Mouse (Mus musculus) embryonic facial prominence, embryonic 14.5 days (tissue): ENCODE measurements around the gene Atl1. TPM values are rescaled to one million over a fixed set of nuclear protein-coding genes. Genes with fewer than 3 reads are reported as not detected.
A peak's percentile ranks its signal among the peaks of the same experiment; 100 is the strongest.

Source experiments
- ATAC-seq: fragments of 200-750 bp; cut with Nextera tagmentation; 2 replicates; pipeline ENCODE4 v1.8.0; 2017; ENCODE audit warnings: low read depth, moderate number of reproducible peaks, moderate TSS enrichment
- DNase-seq: peaks from one replicate; pipeline ENCODE4 v3.0.0-alpha.2; 2015; ENCODE audit warnings: low spot score
- H3K27ac ChIP-seq: fragments of 300-500 bp; sonication (generic); replicated peaks from 2 replicates; pipeline ENCODE4 v1.5.1; 2014; ENCODE audit warnings: low read depth, mild to moderate bottlenecking, low read length, moderate library complexity
- H3K27me3 ChIP-seq: fragments of 300-500 bp; sonication (generic); replicated peaks from 2 replicates; pipeline ENCODE4 v1.6.1; 2014; ENCODE audit warnings: low read length; ENCODE audit not compliant: control insufficient read depth, insufficient read depth
- H3K36me3 ChIP-seq: fragments of 300-500 bp; sonication (generic); 2 replicates; pipeline ENCODE4 v1.6.1; 2014; ENCODE audit warnings: low read length, mixed read lengths; ENCODE audit not compliant: control insufficient read depth, insufficient read depth
- H3K4me1 ChIP-seq: fragments of 300-500 bp; sonication (generic); 2 replicates; pipeline ENCODE4 v1.6.1; 2014; ENCODE audit warnings: antibody characterized with exemption, low read length; ENCODE audit not compliant: control insufficient read depth, insufficient read depth
- H3K4me2 ChIP-seq: fragments of 300-500 bp; sonication (generic); 2 replicates; pipeline ENCODE4 v1.6.1; 2014; ENCODE audit warnings: low read depth, mild to moderate bottlenecking, low read length, moderate library complexity, mixed read lengths
- H3K4me3 ChIP-seq: fragments of 300-500 bp; sonication (generic); 2 replicates; pipeline ENCODE4 v1.5.1; 2014; ENCODE audit warnings: low read depth, mild to moderate bottlenecking, low read length
- H3K9ac ChIP-seq: fragments of 300-500 bp; sonication (generic); 2 replicates; pipeline ENCODE4 v1.6.1; 2014; ENCODE audit warnings: low read depth, mild to moderate bottlenecking, low read length, moderate library complexity, mixed read lengths
- H3K9me3 ChIP-seq: fragments of 300-500 bp; sonication (generic); 2 replicates; pipeline ENCODE4 v1.6.1; 2016; ENCODE audit warnings: low read length; ENCODE audit not compliant: control insufficient read depth
- WGBS: fragments of 180-500 bp; shearing (Covaris S2); extraction: QIAGEN DNeasy Blood & Tissue Kit; methylation state at CpG from one replicate; pipeline ENCODE4 v1.1.7; 2014; 5-methylcytosine and 5-hydroxymethylcytosine counted together
- polyA plus RNA-seq: library from polyadenylated mRNA; unstranded; fragments of >200 nt; fragmentation: Nextera tagmentation; extraction: Ambion mirVana; gene quantifications from 2 replicates; pipeline ENCODE4 v1.2.1, GENCODE M21; 2014

Gene Atl1
- 8.5 and 13.8 TPM in 2 replicates for polyA plus RNA-seq

GRCm38 (mm10) chr12:69892371-69893251 is at the start of gene Atl1, which contains the start of gene Map4k5:
Gene Atl1 (plus strand): TSS chr12:69892614.
Gene Map4k5 (minus strand): TSS chr12:69893200.
- peak within 1 kb of the TSS; percentile 94 for H3K27ac ChIP-seq
- H3K4me1 ChIP-seq: peaks cover 23% of the 10 kb centered on the region
- H3K9me3 ChIP-seq: no peaks in the 10 kb centered on the region
- no peaks in the 10 kb centered on the region for H3K27me3 ChIP-seq
- peak within 1 kb of the TSS; percentile 63 for H3K4me2 ChIP-seq
- peak within 1 kb of the TSS; percentile 93 for H3K4me3 ChIP-seq
- DNase-seq (peak; percentile 94), ATAC-seq (peak; percentile 95)
- under 1% methylated on average over 47 of the region's 118 CpGs for WGBS
- H3K9ac ChIP-seq: peak within 1 kb of the TSS; percentile 99
- H3K36me3 ChIP-seq: no peaks in the 10 kb centered on the region

- Histone ChIP-seq H3K36me3 (peaks cover 68% of the 10 kb centered on the region), H3K9ac (no peak overlapping the region), H3K27me3 (no peaks in the 10 kb centered on the region), H3K4me2 (no peak overlapping the region), H3K27ac (no peak overlapping the region), H3K4me3 (no peak overlapping the region), H3K4me1 (no peaks in the 10 kb centered on the region; the same call in 1 of the 2 replicates), H3K9me3 (no peaks in the 10 kb centered on the region)
- ATAC-seq (peak; percentile 76; the same call in 1 of the 2 replicates), DNase-seq (peak; percentile 83)
- 68% methylated on average over 19 of the region's 19 CpGs for WGBS
Observed at GRCm38 (mm10) chr12:69843531-69844445, 48.6 kb upstream of the Atl1 start.

GRCm38 (mm10) chr12:69845722-69846121 is 46.7 kb upstream of the Atl1 start:
- ATAC-seq: no peak
- peaks cover 62% of the 10 kb centered on the region for H3K36me3 ChIP-seq

GRCm38 (mm10) chr12:69846499-69846898 is 45.9 kb upstream of the Atl1 start:
- 95% methylated on average over 9 of the region's 9 CpGs for WGBS
- H3K36me3 ChIP-seq: peaks cover 65% of the 10 kb centered on the region
- H3K4me3 ChIP-seq: no peak overlapping the region
- H3K4me1 ChIP-seq: no peaks in the 10 kb centered on the region; the same call in 1 of the 2 replicates
- DNase-seq: no peak
- no peak overlapping the region for H3K9ac ChIP-seq
- ATAC-seq: no peak
- no peaks in the 10 kb centered on the region for H3K27me3 ChIP-seq
- no peak overlapping the region for H3K27ac ChIP-seq
- no peaks in the 10 kb centered on the region for H3K9me3 ChIP-seq
- H3K4me2 ChIP-seq: no peak overlapping the region

More at GRCm38 (mm10) chr12:69845722-69846121, 46.7 kb upstream of the Atl1 start:
- H3K4me1 ChIP-seq: no peaks in the 10 kb centered on the region; the same call in 1 of the 2 replicates
- 87% methylated on average over 9 of the region's 9 CpGs for WGBS
- DNase-seq: no peak
- H3K27ac ChIP-seq: no peak overlapping the region
- no peak overlapping the region for H3K4me2 ChIP-seq
- H3K4me3 ChIP-seq: no peak overlapping the region
- no peak overlapping the region for H3K9ac ChIP-seq
- H3K27me3 ChIP-seq: no peaks in the 10 kb centered on the region
- no peaks in the 10 kb centered on the region for H3K9me3 ChIP-seq

- 86% methylated on average over 12 of the region's 12 CpGs for WGBS
- H3K36me3 ChIP-seq: peaks cover 69% of the 10 kb centered on the region
Observed at GRCm38 (mm10) chr12:69848083-69848878, 44.1 kb upstream of the Atl1 start.

GRCm38 (mm10) chr12:69852288-69852687 is 40.1 kb upstream of the Atl1 start:
- Histone ChIP-seq H3K27me3 (no peaks in the 10 kb centered on the region), H3K4me3 (no peak overlapping the region), H3K9ac (no peak overlapping the region), H3K9me3 (no peaks in the 10 kb centered on the region), H3K4me2 (no peak overlapping the region), H3K36me3 (peaks cover 49% of the 10 kb centered on the region), H3K27ac (no peak overlapping the region), H3K4me1 (no peaks in the 10 kb centered on the region)
- ATAC-seq: no peak
- no peak for DNase-seq
- WGBS: 87% methylated on average over 9 of the region's 9 CpGs

More at GRCm38 (mm10) chr12:69848083-69848878, 44.1 kb upstream of the Atl1 start:
- Histone ChIP-seq H3K27ac (no peak overlapping the region), H3K9me3 (no peaks in the 10 kb centered on the region), H3K4me3 (no peak overlapping the region), H3K4me2 (no peak overlapping the region), H3K4me1 (no peaks in the 10 kb centered on the region; the same call in 1 of the 2 replicates), H3K27me3 (no peaks in the 10 kb centered on the region), H3K9ac (no peak overlapping the region)
- ATAC-seq: no peak
- DNase-seq: no peak

GRCm38 (mm10) chr12:69853387-69853786 is 39.0 kb upstream of the Atl1 start:
- H3K9ac ChIP-seq: no peak overlapping the region
- no peaks in the 10 kb centered on the region for H3K4me1 ChIP-seq
- H3K36me3 ChIP-seq: peaks cover 38% of the 10 kb centered on the region
- no peak overlapping the region for H3K4me3 ChIP-seq
- no peaks in the 10 kb centered on the region for H3K9me3 ChIP-seq
- no peaks in the 10 kb centered on the region for H3K27me3 ChIP-seq
- no peak overlapping the region for H3K27ac ChIP-seq
- DNase-seq (no peak), ATAC-seq (no peak)
- WGBS: 84% methylated on average over 11 of the region's 11 CpGs
- H3K4me2 ChIP-seq: no peak overlapping the region

GRCm38 (mm10) chr12:69853942-69854341 is 38.5 kb upstream of the Atl1 start:
- H3K27ac ChIP-seq: no peak overlapping the region
- 90% methylated on average over 2 of the region's 2 CpGs for WGBS
- H3K27me3 ChIP-seq: no peaks in the 10 kb centered on the region
- H3K4me3 ChIP-seq: no peak overlapping the region
- DNase-seq (no peak), ATAC-seq (no peak)
- H3K36me3 ChIP-seq: peaks cover 36% of the 10 kb centered on the region
- no peak overlapping the region for H3K4me2 ChIP-seq
- no peaks in the 10 kb centered on the region for H3K4me1 ChIP-seq
- no peak overlapping the region for H3K9ac ChIP-seq
- H3K9me3 ChIP-seq: no peaks in the 10 kb centered on the region
